Mouse (Mus musculus): ENCODE data around the gene Pard3. TPM values are rescaled to one million over a fixed set of nuclear protein-coding genes. Genes with fewer than 3 reads are reported as not detected.

Gene Pard3
- total RNA-seq, 1 experiment from 2014 or later: not detected

DNA sequence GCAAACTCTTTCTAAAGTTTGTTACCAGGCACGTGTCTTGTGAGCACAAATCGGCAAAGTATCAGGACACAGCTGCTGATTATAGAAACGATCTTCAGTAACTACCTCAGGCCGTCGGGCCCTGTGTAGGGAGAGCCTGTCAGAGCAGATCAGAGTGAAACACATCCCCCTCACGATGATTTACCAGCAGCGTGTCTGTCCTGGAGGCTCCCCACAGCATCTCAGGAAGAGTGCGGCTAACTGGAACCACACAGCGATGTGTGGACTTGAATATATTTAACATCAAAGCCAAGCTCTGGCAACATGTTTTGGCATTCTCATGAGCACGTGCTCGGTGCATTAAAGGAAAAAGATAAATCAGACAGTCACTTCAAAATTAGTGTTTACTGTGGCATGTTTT is 493.3 kb downstream of the Pard3 start:
- no peak for ATAC-seq (replicated peaks; ENCODE audit: low read depth, poor library complexity, severe bottlenecking)

DNA sequence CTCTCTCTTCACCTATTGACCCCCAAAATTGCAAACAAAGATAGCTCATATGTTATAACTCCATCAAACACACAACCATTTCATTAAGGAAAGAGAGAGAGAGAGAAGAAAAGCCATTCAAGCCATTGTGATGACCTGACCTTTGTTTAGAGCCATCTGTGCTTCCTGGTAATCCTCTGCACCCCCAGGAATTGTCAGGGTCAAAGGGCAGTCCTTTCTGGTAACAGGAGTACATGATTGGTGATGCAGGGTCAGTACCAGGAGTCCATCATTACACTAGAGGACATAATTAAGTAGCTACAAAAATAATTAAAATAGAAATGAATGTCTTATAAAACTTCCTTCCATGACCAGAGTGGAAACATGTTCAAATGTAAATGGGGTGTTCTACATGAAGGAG is 493.9 kb downstream of the Pard3 start:
- no peak for ATAC-seq (replicated peaks; ENCODE audit: low read depth, poor library complexity, severe bottlenecking)

GRCm38 (mm10) chr8:127563634-127564033 is 499.9 kb downstream of the Pard3 start:
- 0 out of 2 replicates have a peak, but pooled peaks have one; percentile 15 for ATAC-seq (replicated peaks; ENCODE audit: low read depth, poor library complexity, severe bottlenecking)

DNA sequence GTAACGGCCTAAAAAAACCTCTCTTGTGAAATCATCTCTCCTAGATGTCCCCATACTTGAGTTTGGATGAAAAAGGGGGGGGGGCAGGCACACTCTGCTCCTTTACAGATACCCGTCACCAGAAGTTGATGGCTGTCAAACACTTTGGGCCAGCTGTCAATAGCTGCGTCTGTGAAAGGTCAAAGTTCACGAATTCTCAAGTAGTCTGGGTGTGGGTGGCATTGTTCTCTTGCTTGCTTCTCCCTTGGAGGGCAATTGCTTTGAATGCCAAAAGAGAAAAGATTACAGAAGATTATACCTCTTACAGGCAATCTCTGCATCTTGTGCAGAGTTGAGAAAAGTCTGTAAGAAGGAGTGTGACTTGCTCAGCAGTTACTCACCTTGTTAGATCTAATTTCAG is 500.7 kb downstream of the Pard3 start:
- no peak for ATAC-seq (replicated peaks; ENCODE audit: low read depth, poor library complexity, severe bottlenecking)

GRCm38 (mm10) chr8:127569212-127569611 is 505.5 kb downstream of the Pard3 start:
- no peak for ATAC-seq (replicated peaks; ENCODE audit: low read depth, poor library complexity, severe bottlenecking)

GRCm38 (mm10) chr8:127570527-127570926 is 506.8 kb downstream of the Pard3 start:
- ATAC-seq (replicated peaks; ENCODE audit: low read depth, poor library complexity, severe bottlenecking): no peak

GRCm38 (mm10) chr8:127572493-127572892 is 508.8 kb downstream of the Pard3 start:
- no peak for ATAC-seq (replicated peaks; ENCODE audit: low read depth, poor library complexity, severe bottlenecking)

GRCm38 (mm10) chr8:127576657-127577056 is 513.0 kb downstream of the Pard3 start:
- no peak for ATAC-seq (replicated peaks; ENCODE audit: low read depth, poor library complexity, severe bottlenecking)

DNA sequence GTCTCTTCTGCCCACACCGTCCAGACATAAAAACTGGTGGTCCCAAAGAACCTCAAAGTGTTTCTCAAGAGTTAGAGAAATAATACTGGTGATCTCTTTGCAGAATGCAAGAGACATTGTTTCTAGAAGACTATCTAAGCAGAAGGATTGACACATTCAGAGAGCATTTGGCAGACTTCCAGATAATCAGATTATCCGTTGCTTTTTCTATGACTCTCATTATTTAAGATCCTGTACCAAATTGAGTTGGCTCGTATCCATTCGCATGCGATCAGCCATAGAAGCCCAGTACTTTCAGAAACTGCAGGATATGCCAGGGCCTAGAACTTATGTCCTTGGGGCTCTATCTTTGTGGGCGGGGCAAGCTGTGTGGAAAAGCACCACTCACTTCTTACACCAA is 514.0 kb downstream of the Pard3 start:
- no peak for ATAC-seq (replicated peaks; ENCODE audit: low read depth, poor library complexity, severe bottlenecking)

DNA sequence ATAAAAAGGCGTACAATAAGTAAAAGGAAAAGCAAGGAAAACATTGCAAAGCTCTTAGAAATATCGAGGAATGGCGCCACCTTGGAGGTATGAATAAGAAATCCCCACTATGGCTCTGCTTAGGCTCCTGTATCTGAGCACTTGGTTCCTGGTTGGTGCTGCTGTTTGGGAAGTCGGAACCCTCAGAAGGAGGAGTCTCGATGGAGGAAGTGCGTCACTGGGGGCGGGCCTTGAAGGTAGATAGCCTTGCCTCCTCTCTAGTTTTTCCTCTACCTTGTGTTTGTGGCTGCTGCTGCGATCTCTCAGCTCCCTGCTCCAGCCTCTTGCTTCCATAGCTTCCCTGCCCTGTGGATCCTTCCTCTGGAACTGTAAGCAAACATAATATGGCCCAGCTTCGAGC is 515.7 kb downstream of the Pard3 start:
- ATAC-seq (replicated peaks; ENCODE audit: low read depth, poor library complexity, severe bottlenecking): no peak

- ATAC-seq (replicated peaks; ENCODE audit: low read depth, poor library complexity, severe bottlenecking): no peak
Measured at GRCm38 (mm10) chr8:127583429-127583828, 519.7 kb downstream of the Pard3 start.

GRCm38 (mm10) chr8:127585618-127586017 is 521.9 kb downstream of the Pard3 start:
- ATAC-seq (replicated peaks; ENCODE audit: low read depth, poor library complexity, severe bottlenecking): no peak

DNA sequence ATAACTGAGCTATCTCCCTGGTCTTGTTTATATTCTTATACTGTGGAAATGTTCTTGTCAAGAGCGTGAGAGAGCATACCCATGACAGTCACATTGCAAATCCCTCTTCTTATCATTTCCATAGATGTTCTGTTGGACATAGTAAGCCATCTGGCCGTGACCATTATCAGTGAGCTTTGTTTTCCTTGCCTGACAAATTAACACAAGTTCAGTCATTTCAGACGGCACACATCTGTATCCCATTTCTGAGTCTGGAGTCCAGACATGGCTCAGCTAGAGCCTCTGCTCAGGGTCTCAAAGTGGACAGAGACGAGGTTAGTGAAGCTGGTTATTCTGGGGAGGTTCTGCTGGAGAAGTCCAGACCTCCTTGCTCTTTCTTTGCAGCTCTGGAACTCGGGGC is 523.0 kb downstream of the Pard3 start:
- no peak for ATAC-seq (replicated peaks; ENCODE audit: low read depth, poor library complexity, severe bottlenecking)

DNA sequence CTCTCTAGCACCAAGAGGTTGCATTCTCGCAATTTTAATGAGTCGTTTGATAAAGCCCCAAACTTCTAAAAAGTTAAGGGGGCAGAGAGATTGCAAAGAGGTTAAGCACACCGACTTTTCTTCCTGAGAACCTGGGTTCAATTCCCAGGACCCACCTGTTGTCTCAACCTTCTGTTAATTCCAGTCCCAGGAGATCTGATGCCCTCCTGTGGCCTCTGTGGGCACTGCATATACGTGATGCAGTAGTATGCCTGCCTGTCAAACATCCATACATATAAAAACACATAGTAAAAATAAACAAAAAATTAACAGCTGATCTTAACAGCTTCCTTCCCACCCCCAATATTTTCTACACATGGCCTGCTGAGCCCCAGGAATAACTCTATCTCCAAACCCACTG is 524.6 kb downstream of the Pard3 start:
- peak; percentile 53; the same call in 1 of the 2 replicates for ATAC-seq (replicated peaks; ENCODE audit: low read depth, poor library complexity, severe bottlenecking)

GRCm38 (mm10) chr8:127589291-127589690 is 525.6 kb downstream of the Pard3 start:
- ATAC-seq (replicated peaks; ENCODE audit: low read depth, poor library complexity, severe bottlenecking): peak; percentile 57; the same call in 1 of the 2 replicates

- ATAC-seq (replicated peaks; ENCODE audit: low read depth, poor library complexity, severe bottlenecking): no peak
Measured at GRCm38 (mm10) chr8:127590674-127591186, 527.0 kb downstream of the Pard3 start.

DNA sequence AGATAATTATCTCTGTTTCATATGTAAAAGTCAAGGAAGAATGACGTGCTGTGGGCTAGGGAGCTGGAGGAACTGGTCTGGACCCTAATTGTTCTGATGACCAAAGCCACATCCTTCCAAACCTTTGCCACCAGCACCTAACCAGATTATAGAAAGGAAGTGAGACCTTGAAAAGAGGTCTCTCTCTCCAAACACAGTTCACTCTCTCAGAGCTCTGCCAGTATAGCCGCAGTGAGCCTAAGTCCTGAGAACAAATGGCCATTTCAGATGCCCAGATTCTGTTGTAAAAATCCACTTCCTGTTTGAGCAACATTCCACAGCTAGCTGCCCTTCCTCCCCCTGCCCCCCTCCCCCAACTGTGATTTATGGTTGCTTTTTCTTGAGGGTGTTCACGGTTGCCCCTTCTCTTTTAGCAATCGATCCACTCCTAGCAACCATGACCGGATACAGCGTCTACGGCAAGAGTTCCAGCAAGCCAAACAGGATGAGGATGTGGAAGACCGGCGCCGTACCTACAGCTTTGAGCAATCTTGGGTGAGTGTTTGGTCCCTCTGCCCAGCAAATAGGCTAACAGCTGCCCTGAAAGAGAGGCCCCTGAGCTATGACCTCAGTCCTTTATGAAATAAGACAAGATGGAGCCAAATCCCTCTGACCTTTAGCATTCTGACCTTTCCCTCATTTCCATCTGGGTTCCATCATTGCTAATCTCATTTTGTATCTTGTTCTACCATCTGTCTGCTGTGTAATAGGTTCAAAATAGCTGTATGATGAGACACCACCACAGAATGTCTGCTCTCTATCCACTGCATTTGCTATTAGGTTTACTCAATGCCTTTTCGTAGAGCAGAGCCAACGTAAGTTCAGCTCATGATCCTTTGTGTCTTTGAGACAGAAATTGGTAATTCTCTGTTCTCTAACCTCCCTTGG is 529.2 kb downstream of the Pard3 start:
- peak; percentile 53 for ATAC-seq (replicated peaks; ENCODE audit: low read depth, poor library complexity, severe bottlenecking)

- ATAC-seq (replicated peaks; ENCODE audit: low read depth, poor library complexity, severe bottlenecking): no peak
Measured at GRCm38 (mm10) chr8:127600641-127601040, 536.9 kb downstream of the Pard3 start.

- no peak for ATAC-seq (replicated peaks; ENCODE audit: low read depth, poor library complexity, severe bottlenecking)
Measured at GRCm38 (mm10) chr8:127603062-127603461, 539.4 kb downstream of the Pard3 start.

DNA sequence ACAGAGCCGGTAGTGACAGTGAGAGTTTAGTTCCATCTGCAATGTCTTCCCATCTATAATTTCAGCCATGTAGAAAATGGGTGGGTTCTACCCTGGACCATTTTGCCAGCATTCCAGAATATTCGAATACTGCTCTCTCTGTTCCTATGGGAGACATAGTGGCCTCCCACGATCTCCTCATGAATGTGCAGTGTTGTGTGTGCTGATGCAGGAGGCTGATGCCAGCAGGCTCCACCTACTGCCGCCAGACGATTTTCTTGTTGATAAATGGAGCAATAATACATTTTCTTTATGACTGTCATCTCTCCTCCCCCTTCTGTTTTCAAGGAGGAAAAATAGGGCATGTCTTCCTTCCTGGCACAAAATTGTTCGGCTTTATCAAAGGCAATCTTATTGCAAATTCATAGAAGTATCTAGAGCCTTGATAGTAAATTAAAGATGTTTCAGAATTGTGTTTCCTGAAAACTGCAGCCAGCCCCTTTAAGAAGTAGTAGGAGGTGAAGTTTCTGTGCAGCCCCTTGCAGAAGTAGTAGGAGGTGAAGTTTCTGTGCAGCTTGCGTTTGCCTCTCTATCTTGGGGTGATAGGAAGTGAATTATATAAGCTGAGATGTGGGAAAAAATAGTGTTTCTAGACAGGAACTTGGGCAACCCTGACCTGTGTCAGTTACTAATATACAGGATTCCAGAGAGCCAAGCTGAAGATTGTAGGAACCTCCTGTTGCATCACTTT is 545.0 kb downstream of the Pard3 start:
- ATAC-seq (replicated peaks; ENCODE audit: low read depth, poor library complexity, severe bottlenecking): no peak

DNA sequence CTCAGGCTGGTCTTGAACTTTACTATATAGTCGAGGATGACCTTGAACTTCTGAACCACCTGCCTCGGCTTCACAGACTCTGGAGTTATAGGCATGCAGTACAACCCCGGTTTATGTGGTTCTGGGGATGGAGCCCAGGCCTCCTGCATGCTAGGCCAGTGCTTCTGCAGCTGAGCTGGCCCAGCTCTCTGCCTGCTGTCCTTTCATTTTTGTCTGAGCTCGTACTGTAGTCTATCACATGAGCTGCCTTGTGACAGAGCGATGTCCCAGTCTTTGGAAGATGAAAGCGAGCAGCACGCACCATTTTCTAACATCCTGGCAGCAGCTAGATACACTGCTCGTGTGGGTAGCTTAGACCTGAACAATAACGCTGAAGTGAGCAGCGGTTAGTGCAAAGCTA is 545.6 kb downstream of the Pard3 start:
- no peak for ATAC-seq (replicated peaks; ENCODE audit: low read depth, poor library complexity, severe bottlenecking)

All from common myeloid progenitor, adult 5-6 weeks (primary cell).